Comparison of ENCODE assay signal across 9 mouse cellular contexts in genomic region chr12:69298281-69298680, GRCm38 (mm10). TPM values are rescaled to one million over a fixed set of nuclear protein-coding genes. Genes with fewer than 3 reads are reported as not detected.
A peak's percentile ranks its signal among the peaks of the same experiment; 100 is the strongest.
DNase-seq lines count a peak whose midpoint lies in the region; ATAC-seq and TF ChIP-seq lines count a peak whose summit lies in the region.
"Had no signal": no experiment of that assay in that cellular context is flagged by ENCODE, and none has a peak within 500 bp of the region (broad histone marks: within the 10 kb centered on the region; RNA-seq: fewer than 3 reads in every experiment).

No protein-coding gene starts in this region.

- H3K36me3 ChIP-seq in heart, postnatal 0 days (replicated peaks; ENCODE audit: control insufficient read depth, insufficient read depth, low read length): peaks cover 18% of the 10 kb centered on the region
- H3K36me3 ChIP-seq in liver, postnatal 0 days (replicated peaks; ENCODE audit: insufficient read depth, low read length): peaks cover 29% of the 10 kb centered on the region

- H3K27ac ChIP-seq in heart, postnatal 0 days (ENCODE audit: low read depth): no peak overlapping the region
- H3K27ac ChIP-seq in liver, postnatal 0 days (ENCODE audit: low read depth): peak overlapping the region; percentile 97; the same call in 1 of the 2 replicates

- no peak for ATAC-seq in heart, postnatal 0 days (ENCODE audit: insufficient read depth, low read depth)
- no peak for ATAC-seq in liver, postnatal 0 days
- no peak for ATAC-seq in monocyte, adult 5-6 weeks (replicated peaks; ENCODE audit: insufficient number of reproducible peaks, low FRiP score, low TSS enrichment, poor library complexity, severe bottlenecking)

- peak; percentile 20 for DNase-seq in embryo, embryonic 11 days
- DNase-seq in embryo, embryonic 10 days (ENCODE audit: low spot score): no peak
- peak; percentile 34 for DNase-seq in 416B (ENCODE audit: low read depth)
- DNase-seq in heart, postnatal 0 days (ENCODE audit: low spot score): no peak
- DNase-seq in liver, postnatal 0 days: no peak
- DNase-seq in Muller cell, postnatal 12 days (ENCODE audit: inconsistent ontology term): no peak
- no peak for DNase-seq in adrenal gland, postnatal 4 days (ENCODE audit: low spot score in 2 of 2)
- DNase-seq: kidney, adult 8-10 months had no signal

- no peaks in the 10 kb centered on the region for H3K9me3 ChIP-seq in heart, postnatal 0 days (replicated peaks; ENCODE audit: control insufficient read depth, low read length)
- H3K9me3 ChIP-seq in liver, postnatal 0 days (ENCODE audit: low read length): no peaks in the 10 kb centered on the region

- 85% methylated on average over 4 of the region's 4 CpGs for WGBS in heart, postnatal 0 days
- WGBS in liver, postnatal 0 days (ENCODE audit: insufficient replicate concordance): 79% methylated on average over 4 of the region's 4 CpGs

- no peak for TF ChIP-seq EP300 in heart, postnatal 0 days (IDR thresholded peaks at IDR 0.05; ENCODE audit: low read depth)
- no peak for TF ChIP-seq EP300 in liver, postnatal 0 days (IDR thresholded peaks at IDR 0.05; ENCODE audit: low read depth)

- H3K4me1 ChIP-seq in heart, postnatal 0 days (ENCODE audit: control insufficient read depth, insufficient read depth): peaks cover 20% of the 10 kb centered on the region; the same call in 1 of the 2 replicates
- peaks cover 28% of the 10 kb centered on the region for H3K4me1 ChIP-seq in liver, postnatal 0 days (ENCODE audit: insufficient read depth)

- peak; percentile 1; the same call in 1 of the 2 replicates for TF ChIP-seq CTCF in heart, postnatal 0 days (IDR thresholded peaks at IDR 0.05; ENCODE audit: low read depth)
- TF ChIP-seq CTCF in liver, postnatal 0 days (IDR thresholded peaks at IDR 0.05; ENCODE audit: low read depth): peak; percentile 31

- no peaks in the 10 kb centered on the region for H3K27me3 ChIP-seq in heart, postnatal 0 days (ENCODE audit: control insufficient read depth, insufficient read depth, low read length)
- H3K27me3 ChIP-seq in liver, postnatal 0 days (ENCODE audit: insufficient read depth, low read length): no peaks in the 10 kb centered on the region

- peak overlapping the region; percentile 86; the same call in 1 of the 2 replicates for H3K4me2 ChIP-seq in heart, postnatal 0 days (ENCODE audit: low read depth, low read length)
- peak overlapping the region; percentile 77 for H3K4me2 ChIP-seq in liver, postnatal 0 days (ENCODE audit: low read depth, low read length)

- H3K4me3 ChIP-seq in heart, postnatal 0 days (ENCODE audit: low read depth, low read length): peak overlapping the region; percentile 93; the same call in 1 of the 2 replicates
- H3K4me3 ChIP-seq in liver, postnatal 0 days (ENCODE audit: low read depth, low read length): peak overlapping the region; percentile 94

- no peak overlapping the region for H3K9ac ChIP-seq in heart, postnatal 0 days (replicated peaks; ENCODE audit: low read depth, low read length)
- H3K9ac ChIP-seq in liver, postnatal 0 days (replicated peaks): 0 out of 2 replicates have a peak overlapping the region, but pooled peaks have one; percentile 4

RNA-seq across cellular contexts. Expression of gene Klhdc2, which starts 1.8 kb away (rescaled TPM):
- total RNA-seq in heart, postnatal 0 days (2014; rRNA removed; ENCODE audit: low replicate concordance): 168 and 198 TPM in 2 replicates
- polyA plus RNA-seq in heart, postnatal 0 days (2015; fragmentation: Nextera tagmentation; extraction: Ambion mirVana): 128 and 134 TPM in 2 replicates
- polyA plus RNA-seq in liver, postnatal 0 days (2015; fragmentation: Nextera tagmentation; extraction: Ambion mirVana): 54.2 and 59.3 TPM in 2 replicates
- 47.6 to 59.0 TPM (median 53.0 TPM) in 3 replicates for total RNA-seq in monocyte, adult 5-6 weeks (2017)
- total RNA-seq in adrenal gland, postnatal 4 days (2021): 10 to 100 TPM; 86.4 to 86.8 TPM

RNA-seq across cellular contexts. Expression of gene Klhdc1, which starts 57.3 kb away (rescaled TPM):
- 4.0 and 9.7 TPM in 2 replicates for total RNA-seq in heart, postnatal 0 days (2014; rRNA removed; ENCODE audit: low replicate concordance)
- polyA plus RNA-seq in heart, postnatal 0 days (2015; fragmentation: Nextera tagmentation; extraction: Ambion mirVana): 19.1 and 24.9 TPM in 2 replicates
- 5.9 and 6.1 TPM in 2 replicates for polyA plus RNA-seq in liver, postnatal 0 days (2015; fragmentation: Nextera tagmentation; extraction: Ambion mirVana)
- 6.5 to 8.6 TPM (median 6.7 TPM) in 3 replicates for total RNA-seq in monocyte, adult 5-6 weeks (2017)
- 10 to 100 TPM; 12.6 to 12.8 TPM for total RNA-seq in adrenal gland, postnatal 4 days (2021)

RNA-seq across cellular contexts. Expression of gene Nemf, which starts 58.7 kb away (rescaled TPM):
- total RNA-seq in heart, postnatal 0 days (2014; rRNA removed; ENCODE audit: low replicate concordance): 12.1 and 23.2 TPM in 2 replicates
- polyA plus RNA-seq in heart, postnatal 0 days (2015; fragmentation: Nextera tagmentation; extraction: Ambion mirVana): 45.7 and 45.9 TPM in 2 replicates
- 28.3 and 29.7 TPM in 2 replicates for polyA plus RNA-seq in liver, postnatal 0 days (2015; fragmentation: Nextera tagmentation; extraction: Ambion mirVana)
- total RNA-seq in monocyte, adult 5-6 weeks (2017): 89.6 to 137 TPM (median 117 TPM) in 3 replicates
- 10 to 100 TPM; 45.4 to 49.9 TPM for total RNA-seq in adrenal gland, postnatal 4 days (2021)

Comparison
In these comparisons a context has a peak if more than half of its experiments do, and no peak if none do; other contexts are left out.
1. DNase-seq: peak in embryo, embryonic 11 days (single experiment) and 416B (single experiment); none in embryo, embryonic 10 days (single experiment), heart, postnatal 0 days (single experiment), liver, postnatal 0 days (single experiment), Muller cell, postnatal 12 days (single experiment) and adrenal gland, postnatal 4 days (0 of 2).